Mouse (Mus musculus): Measurements from ENCODE around the gene Mmd2. TPM values are rescaled to one million over a fixed set of nuclear protein-coding genes. Genes with fewer than 3 reads are reported as not detected.

Mmd2 gene
- polyA plus RNA-seq (2015; fragmentation: Nextera tagmentation; extraction: Ambion mirVana) = 40.9 and 47.5 TPM in 2 replicates

DNA sequence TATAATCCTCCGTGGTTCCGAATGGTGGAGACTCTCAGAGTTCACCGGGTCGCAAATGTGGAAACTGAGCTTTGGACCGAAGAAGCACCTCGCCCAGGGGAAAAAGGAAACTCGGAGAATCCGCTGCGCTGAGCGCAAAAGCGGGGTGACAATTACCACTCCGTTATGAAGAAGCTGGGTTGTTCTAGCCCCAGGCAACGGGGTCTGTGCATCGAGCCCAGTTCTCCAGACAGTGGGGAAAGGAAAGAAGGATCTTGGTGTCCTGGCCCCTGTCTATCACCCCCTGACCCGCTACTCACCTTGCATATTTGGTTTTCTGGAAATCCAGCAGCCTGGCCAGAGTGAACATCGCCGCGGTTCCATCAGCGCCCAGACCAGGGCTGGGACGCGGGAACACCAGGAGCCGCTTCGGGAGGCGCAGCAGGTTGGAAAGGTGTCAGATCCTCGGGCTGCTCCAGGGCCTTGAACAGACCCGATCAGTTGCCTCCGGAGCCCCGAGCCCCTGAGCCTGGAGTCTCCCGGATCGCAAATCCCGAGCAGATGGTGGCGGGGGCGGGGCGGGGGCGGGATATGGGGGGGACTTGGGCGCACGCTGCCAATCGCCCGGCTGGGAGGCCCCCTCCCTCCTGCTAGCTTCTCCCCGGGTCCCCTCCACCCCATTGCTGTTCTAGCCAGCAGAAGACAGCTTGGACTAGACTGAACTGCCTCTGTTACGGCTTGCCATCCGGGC is at the start of gene Mmd2:
TSS of gene Mmd2 (minus strand) at position 542 of the 730 bp plus-strand sequence.
- no peaks in the 10 kb centered on the region for H3K36me3 ChIP-seq (replicated peaks)
- H3K4me2 ChIP-seq = peak within 1 kb of the TSS; percentile 90
- H3K4me1 ChIP-seq = peaks cover 19% of the 10 kb centered on the region
- H3K4me3 ChIP-seq = peak within 1 kb of the TSS; percentile 50
- H3K9ac ChIP-seq = peak within 1 kb of the TSS; percentile 62
- ATAC-seq (replicated peaks) = peak; percentile 77
- WGBS = 3% methylated on average over 38 of the region's 42 CpGs
- H3K9me3 ChIP-seq = no peaks in the 10 kb centered on the region
- 0 out of 2 replicates have a peak, but pooled peaks cover 5% of the 10 kb centered on the region for H3K27me3 ChIP-seq (replicated peaks)
- peak within 1 kb of the TSS; percentile 55 for H3K27ac ChIP-seq

- 79% methylated on average over 4 of the region's 4 CpGs for WGBS
- Histone ChIP-seq H3K36me3 (replicated peaks) (peaks cover 17% of the 10 kb centered on the region; the same call in 1 of the 2 replicates), H3K4me1 (peaks cover 27% of the 10 kb centered on the region), H3K27me3 (replicated peaks) (no peaks in the 10 kb centered on the region), H3K9ac (no peak overlapping the region), H3K4me2 (no peak overlapping the region), H3K4me3 (no peak overlapping the region), H3K27ac (no peak overlapping the region), H3K9me3 (no peaks in the 10 kb centered on the region)
- ATAC-seq (replicated peaks) = no peak
Observed at GRCm38 (mm10) chr5:142652266-142652665, 43.7 kb upstream of the Mmd2 start.

DNA sequence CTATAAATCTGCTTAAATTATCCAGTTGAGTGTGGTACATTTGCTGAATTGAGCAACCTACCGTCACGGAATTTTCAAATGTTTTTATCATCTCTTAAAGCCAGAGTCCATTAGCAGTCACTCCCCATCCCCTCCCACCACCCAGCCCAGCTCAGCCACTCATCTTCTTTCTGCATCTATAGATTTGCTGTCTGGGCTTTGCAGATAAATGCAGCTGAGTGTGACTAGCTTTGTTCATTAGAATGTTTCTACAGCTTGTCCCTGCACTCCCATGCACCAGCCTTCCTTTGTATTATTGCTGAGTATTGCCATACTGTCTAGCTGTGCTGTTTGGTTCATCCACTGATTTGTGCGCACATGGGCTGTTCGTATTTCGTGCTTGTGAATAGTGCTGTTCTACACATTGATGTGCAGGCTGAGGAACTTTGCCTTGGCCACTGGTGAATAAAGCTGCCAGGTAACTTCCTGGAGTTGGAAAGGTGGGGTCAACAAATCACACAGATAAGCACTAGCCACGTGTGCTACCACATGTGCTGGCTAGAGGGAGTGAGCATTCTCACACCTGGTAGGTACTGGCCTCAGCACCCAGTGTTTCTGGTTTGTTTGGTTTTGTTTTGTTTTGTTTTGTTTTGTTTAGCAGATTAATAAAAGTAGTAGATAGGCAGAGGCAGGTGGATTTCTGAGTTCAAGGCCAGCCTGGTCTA is 42.3 kb upstream of the Mmd2 start:
- no peaks in the 10 kb centered on the region for H3K9me3 ChIP-seq
- H3K4me3 ChIP-seq = no peak overlapping the region
- H3K4me1 ChIP-seq = peaks cover 27% of the 10 kb centered on the region
- no peak for ATAC-seq (replicated peaks)
- peaks cover 3% of the 10 kb centered on the region; the same call in 1 of the 2 replicates for H3K36me3 ChIP-seq (replicated peaks)
- H3K9ac ChIP-seq = no peak overlapping the region
- H3K27me3 ChIP-seq (replicated peaks) = no peaks in the 10 kb centered on the region
- 0 out of 2 replicates have a peak overlapping the region, but pooled peaks have one; percentile 29 for H3K27ac ChIP-seq
- no peak overlapping the region for H3K4me2 ChIP-seq
- 66% methylated on average over 6 of the region's 6 CpGs for WGBS

- H3K27ac ChIP-seq = 0 out of 2 replicates have a peak overlapping the region, but pooled peaks have one; percentile 29
Observed at GRCm38 (mm10) chr5:142650390-142650789, 41.8 kb upstream of the Mmd2 start.

GRCm38 (mm10) chr5:142649460-142650050 is 41.0 kb upstream of the Mmd2 start:
- 91% methylated on average over 4 of the region's 4 CpGs for WGBS
- Histone ChIP-seq H3K36me3 (replicated peaks) (no peaks in the 10 kb centered on the region; the same call in 1 of the 2 replicates), H3K4me3 (no peak overlapping the region), H3K4me2 (no peak overlapping the region), H3K27me3 (replicated peaks) (no peaks in the 10 kb centered on the region), H3K9me3 (no peaks in the 10 kb centered on the region), H3K9ac (no peak overlapping the region), H3K4me1 (peaks cover 27% of the 10 kb centered on the region), H3K27ac (no peak overlapping the region)
- ATAC-seq (replicated peaks) = no peak

More at GRCm38 (mm10) chr5:142650390-142650789, 41.8 kb upstream of the Mmd2 start:
- 26% methylated on average over 3 of the region's 3 CpGs for WGBS
- H3K4me3 ChIP-seq = no peak overlapping the region
- no peaks in the 10 kb centered on the region for H3K27me3 ChIP-seq (replicated peaks)
- peaks cover 27% of the 10 kb centered on the region for H3K4me1 ChIP-seq
- no peak overlapping the region for H3K9ac ChIP-seq
- ATAC-seq (replicated peaks) = no peak
- no peaks in the 10 kb centered on the region for H3K9me3 ChIP-seq
- no peaks in the 10 kb centered on the region for H3K36me3 ChIP-seq (replicated peaks)
- no peak overlapping the region for H3K4me2 ChIP-seq

GRCm38 (mm10) chr5:142648162-142648561 is 39.6 kb upstream of the Mmd2 start:
- H3K4me3 ChIP-seq = no peak overlapping the region
- no peaks in the 10 kb centered on the region for H3K27me3 ChIP-seq (replicated peaks)
- ATAC-seq (replicated peaks) = no peak
- H3K4me2 ChIP-seq = no peak overlapping the region
- H3K9ac ChIP-seq = no peak overlapping the region
- no peak overlapping the region for H3K27ac ChIP-seq
- WGBS = 69% methylated on average over 7 of the region's 7 CpGs
- H3K9me3 ChIP-seq = no peaks in the 10 kb centered on the region
- H3K36me3 ChIP-seq (replicated peaks) = no peaks in the 10 kb centered on the region; the same call in 1 of the 2 replicates
- peaks cover 27% of the 10 kb centered on the region for H3K4me1 ChIP-seq

DNA sequence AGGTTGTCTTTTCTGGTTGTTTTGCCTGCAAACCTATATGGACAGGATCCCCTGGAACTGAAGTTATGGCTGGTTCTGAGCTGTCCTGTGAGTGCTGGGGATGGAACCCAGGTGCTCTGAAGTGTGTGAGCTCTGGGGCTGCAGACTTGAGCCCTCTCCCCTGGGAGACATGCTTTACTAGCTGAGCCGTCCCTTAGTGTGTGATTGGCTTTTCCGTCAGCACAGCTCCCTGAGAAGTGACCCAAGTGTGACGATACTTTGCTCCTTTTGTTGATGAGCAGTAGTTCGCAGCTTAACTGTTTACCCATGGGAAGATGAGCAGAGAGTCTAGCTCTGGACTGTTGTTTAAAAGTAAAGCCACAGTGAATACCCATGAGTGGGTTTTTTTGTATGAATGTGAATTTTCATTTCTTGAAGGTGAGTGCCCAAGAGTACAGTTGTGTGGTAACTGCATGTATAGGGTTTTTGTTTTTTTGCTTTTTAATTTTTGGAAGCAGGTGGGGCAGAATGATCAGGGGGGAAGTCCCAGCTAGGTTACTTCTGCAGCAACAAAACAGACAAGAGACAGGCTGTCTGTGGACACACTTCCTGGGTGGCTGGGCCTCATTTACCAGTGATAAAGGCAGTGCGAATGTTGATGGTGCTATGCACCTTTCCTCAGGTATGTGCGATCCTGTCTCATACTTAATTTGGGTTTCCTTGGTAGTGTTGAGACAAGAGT is 32.9 kb upstream of the Mmd2 start:
- 82% methylated on average over 6 of the region's 6 CpGs for WGBS
- Histone ChIP-seq H3K4me2 (no peak overlapping the region), H3K9me3 (no peaks in the 10 kb centered on the region), H3K4me3 (no peak overlapping the region), H3K4me1 (no peaks in the 10 kb centered on the region), H3K9ac (no peak overlapping the region), H3K27me3 (replicated peaks) (no peaks in the 10 kb centered on the region), H3K27ac (no peak overlapping the region), H3K36me3 (replicated peaks) (peaks cover 10% of the 10 kb centered on the region)
- no peak for ATAC-seq (replicated peaks)

DNA sequence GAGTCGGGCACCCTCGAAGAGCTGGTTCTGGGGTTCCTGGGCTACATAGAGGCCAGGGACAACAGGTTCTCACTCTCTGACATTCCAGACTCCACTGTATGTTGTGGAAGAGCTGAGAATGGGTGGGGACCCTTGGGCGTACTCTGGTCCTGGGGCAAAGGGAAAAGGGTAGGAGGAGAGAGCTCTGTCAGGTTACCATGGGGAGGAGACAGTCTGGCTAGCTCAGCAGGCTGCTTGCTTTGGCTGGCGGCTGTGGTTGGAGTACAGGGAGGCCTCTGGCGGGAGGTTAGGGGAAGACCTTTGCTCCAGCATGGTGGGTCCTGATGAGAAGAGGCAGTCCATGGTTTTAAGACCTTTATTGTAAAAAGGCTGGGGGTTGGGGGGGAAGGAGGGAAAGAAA is 31.5 kb upstream of the Mmd2 start:
- Histone ChIP-seq H3K9me3 (no peaks in the 10 kb centered on the region), H3K4me1 (no peaks in the 10 kb centered on the region), H3K36me3 (replicated peaks) (peaks cover 10% of the 10 kb centered on the region), H3K4me2 (no peak overlapping the region), H3K27me3 (replicated peaks) (no peaks in the 10 kb centered on the region), H3K9ac (no peak overlapping the region), H3K27ac (no peak overlapping the region), H3K4me3 (no peak overlapping the region)
- no peak for ATAC-seq (replicated peaks)
- 80% methylated on average over 5 of the region's 5 CpGs for WGBS

DNA sequence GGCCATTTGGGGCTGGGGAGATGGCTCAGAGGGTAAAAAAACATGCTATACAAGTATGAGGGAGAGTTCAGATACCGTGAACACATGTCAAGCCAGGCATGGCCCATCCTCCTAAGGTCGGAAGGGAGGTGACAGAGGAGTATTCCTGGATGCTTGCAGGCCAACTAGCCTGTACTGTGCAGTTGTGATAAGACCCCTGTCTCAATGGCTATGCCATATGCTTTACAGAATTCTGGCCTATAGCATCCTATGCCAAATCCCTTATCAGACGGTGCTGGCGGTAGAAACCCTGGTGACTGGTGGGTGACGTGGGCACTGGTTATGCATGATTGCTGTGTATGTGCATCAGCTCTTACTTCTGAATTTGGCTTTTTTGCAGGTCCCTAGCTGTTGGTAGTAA is 29.2 kb upstream of the Mmd2 start:
- 93% methylated on average over 5 of the region's 5 CpGs for WGBS
- H3K9me3 ChIP-seq = no peaks in the 10 kb centered on the region
- no peak for ATAC-seq (replicated peaks)
- no peak overlapping the region for H3K4me3 ChIP-seq
- peaks cover 24% of the 10 kb centered on the region for H3K36me3 ChIP-seq (replicated peaks)
- no peak overlapping the region for H3K9ac ChIP-seq
- no peak overlapping the region for H3K27ac ChIP-seq
- H3K4me1 ChIP-seq = no peaks in the 10 kb centered on the region
- H3K4me2 ChIP-seq = no peak overlapping the region
- no peaks in the 10 kb centered on the region for H3K27me3 ChIP-seq (replicated peaks)

DNA sequence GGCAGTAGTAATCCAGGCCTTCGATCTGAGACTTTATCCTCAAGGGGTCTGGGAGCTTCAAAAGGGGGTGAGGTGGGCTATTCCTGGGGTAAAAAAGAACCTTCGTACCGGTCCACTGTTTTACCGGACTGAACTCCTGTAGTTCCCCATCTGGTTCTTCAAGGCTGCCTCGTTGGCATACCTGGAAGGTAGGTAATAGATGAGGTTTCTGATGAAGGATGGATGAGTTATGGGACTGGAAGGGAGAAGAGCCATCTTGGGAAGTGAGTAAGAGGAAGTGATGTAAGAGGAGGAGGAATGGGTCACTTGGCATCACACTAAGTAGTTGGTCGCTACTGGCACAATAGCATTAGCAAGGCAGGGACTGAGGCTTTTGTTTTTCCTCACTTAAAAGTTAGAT is 21.6 kb upstream of the Mmd2 start:
- peak overlapping the region; percentile 70 for H3K9ac ChIP-seq
- H3K27me3 ChIP-seq (replicated peaks) = no peaks in the 10 kb centered on the region
- ATAC-seq (replicated peaks) = no peak
- peak overlapping the region; percentile 80; the same call in 1 of the 2 replicates for H3K27ac ChIP-seq
- no peaks in the 10 kb centered on the region for H3K9me3 ChIP-seq
- H3K4me2 ChIP-seq = peak overlapping the region; percentile 94
- H3K4me1 ChIP-seq = peaks cover 26% of the 10 kb centered on the region
- 5% methylated on average over 6 of the region's 6 CpGs for WGBS
- peaks cover 14% of the 10 kb centered on the region for H3K36me3 ChIP-seq (replicated peaks)
- H3K4me3 ChIP-seq = peak overlapping the region; percentile 79

GRCm38 (mm10) chr5:142629663-142630025 is 21.0 kb upstream of the Mmd2 start:
- peaks cover 26% of the 10 kb centered on the region for H3K4me1 ChIP-seq
- no peak; the same call in 1 of the 2 replicates for ATAC-seq (replicated peaks)
- peaks cover 14% of the 10 kb centered on the region for H3K36me3 ChIP-seq (replicated peaks)
- 0% methylated on average over 40 of the region's 41 CpGs for WGBS
- H3K27me3 ChIP-seq (replicated peaks) = no peaks in the 10 kb centered on the region
- H3K9ac ChIP-seq = peak overlapping the region; percentile 70
- peak overlapping the region; percentile 80 for H3K27ac ChIP-seq
- H3K4me3 ChIP-seq = peak overlapping the region; percentile 79
- peak overlapping the region; percentile 94 for H3K4me2 ChIP-seq
- H3K9me3 ChIP-seq = no peaks in the 10 kb centered on the region
